Mouse (Mus musculus): ENCODE results near the gene Slc38a10.

Gene Slc38a10

DNA sequence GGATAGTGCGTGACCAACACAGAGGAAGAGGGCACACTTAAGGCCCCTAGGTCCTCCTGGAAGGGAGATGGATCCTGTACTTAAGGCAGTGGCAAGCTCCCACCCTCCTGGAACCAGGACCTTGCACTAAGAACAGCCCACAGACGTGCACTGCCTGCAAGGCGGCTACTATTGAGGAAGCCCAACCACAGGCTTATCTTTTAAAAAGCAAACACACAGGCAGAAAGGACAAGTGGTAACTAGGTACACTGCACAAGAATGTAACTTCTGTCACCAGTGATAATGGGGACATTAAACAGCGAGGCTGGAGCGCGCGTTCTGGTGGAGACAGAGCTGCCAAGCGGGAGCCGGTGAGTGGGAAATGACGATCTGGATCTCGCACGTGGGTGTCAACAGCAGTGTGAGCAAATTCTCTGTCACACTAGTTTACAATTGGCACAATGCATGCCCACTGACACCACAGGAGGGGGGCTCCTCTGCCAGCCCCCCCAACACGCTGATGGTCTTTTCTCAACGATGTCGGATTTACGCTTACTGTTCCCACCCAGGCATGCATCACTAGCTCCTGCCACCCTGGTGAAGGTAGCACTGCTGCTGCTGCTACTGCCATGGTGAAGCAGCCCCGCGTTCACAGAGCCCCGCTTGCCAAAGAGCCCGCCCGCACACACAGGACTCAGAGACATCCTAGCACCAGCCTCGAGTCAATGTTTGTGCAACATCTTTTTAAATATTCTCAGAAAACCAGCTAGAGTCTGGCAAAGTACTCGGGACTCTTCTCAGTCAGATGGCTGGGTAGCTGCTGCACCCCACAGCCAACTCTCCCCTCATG is 14.1 kb downstream of the Slc38a10 start:
- DNase-seq, result no peak

DNA sequence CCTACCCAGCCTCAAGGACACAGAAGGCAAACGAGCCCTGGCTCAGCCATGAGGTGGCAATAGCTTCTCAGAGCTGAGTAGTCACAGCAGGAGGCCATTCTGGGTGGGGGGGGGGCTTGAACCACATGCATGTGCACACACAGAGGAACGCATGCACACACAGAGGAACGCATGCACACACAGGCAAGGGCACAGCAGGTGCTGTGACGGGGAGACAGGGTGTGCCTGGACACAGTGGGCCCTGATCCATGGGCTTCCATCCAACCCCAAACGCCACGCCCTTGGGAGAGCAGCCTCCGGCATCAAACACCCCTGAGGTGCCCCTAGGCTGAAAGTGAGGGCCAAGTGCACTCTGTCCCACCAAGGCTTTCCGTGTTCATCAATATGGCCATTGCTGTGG is 15.0 kb downstream of the Slc38a10 start:
- no peak for DNase-seq

DNA sequence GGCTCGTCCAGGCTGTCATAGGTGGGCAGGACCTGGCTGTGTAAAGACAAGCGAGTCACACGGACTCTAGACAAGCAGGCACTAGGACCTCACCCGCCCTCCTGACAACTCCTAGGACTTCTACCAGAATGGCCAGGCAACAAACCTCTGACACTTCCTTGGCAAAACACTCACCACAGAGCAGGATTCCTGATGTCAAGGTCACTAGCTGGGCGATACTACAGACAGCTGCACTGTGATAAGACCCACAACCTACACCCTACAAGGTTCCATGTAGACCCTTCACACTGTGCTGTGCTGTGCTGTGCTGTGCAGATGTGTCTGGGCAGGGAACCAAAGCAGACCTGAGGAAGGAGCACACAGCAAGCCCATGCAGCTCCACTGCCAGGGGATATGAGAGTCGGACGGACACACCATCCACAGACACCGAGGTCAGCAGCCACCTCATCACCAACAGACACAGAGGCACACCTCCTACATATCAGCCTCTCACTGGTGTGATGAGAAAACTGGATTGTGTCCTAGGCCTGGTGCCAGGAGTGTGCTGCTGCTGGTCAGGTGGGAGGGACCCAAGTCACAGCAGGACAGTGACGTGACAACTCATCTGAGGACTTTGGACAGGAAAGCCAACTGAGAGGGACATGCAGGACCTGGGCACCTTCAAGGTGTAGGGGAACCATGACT is 16.2 kb downstream of the Slc38a10 start:
- no peak for DNase-seq

DNA sequence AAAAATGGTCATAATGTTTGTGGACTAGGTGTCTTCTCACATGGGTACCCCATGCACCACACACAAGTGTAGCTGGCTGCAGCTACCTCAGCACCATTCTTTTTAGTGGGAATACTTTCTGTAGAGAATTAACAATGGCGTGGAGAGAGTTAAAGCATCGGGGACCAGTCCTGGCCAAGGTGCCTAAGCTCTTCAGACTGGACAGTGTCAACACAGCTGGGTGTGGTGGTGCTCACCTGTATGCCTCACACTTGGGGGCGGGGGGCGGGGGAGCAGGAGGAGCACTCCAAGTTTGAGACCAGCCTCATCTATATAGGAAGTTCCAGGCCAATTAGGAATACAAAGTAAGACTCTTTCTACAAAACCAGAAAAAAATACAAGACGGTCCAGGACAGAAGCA is 17.0 kb downstream of the Slc38a10 start:
- no peak for DNase-seq

DNA sequence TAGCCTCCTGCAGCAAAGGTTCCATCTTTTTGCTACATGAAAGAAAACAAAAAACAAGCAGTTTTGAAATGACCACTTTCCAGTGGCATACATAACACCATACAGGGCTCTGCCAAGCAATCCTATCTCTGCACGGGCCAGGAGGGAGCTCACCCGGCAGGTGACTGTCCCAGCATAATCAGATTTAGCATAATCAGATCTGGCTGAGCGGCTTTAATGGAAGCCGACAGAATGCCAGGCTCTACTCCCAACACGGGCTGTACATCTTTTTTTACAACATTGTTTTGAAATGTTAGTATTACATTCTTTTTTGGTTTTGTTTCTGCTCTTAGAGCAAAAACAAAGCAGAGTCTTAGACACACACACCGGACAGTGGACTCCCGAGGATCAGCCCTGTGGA is 21.9 kb downstream of the Slc38a10 start:
- DNase-seq, result no peak

DNA sequence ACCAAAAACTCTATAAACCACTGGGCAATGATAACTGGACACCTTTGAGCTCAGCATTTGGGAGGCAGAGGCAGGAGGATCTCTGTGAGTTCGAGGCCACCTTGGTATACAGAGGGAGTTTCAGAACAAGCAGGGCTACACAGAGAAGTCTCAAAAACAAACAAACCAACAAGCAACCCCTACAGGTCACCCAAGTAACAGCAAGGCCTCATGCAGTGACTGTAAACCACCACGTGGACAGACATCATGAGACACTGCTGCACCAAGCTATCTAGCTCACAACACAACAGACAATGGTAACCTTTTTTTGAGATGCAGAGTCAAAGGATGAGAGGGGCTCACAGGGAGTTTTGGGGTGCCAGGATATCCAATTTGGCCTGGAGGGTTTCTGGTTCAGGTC is 24.3 kb downstream of the Slc38a10 start:
- no peak for DNase-seq

DNA sequence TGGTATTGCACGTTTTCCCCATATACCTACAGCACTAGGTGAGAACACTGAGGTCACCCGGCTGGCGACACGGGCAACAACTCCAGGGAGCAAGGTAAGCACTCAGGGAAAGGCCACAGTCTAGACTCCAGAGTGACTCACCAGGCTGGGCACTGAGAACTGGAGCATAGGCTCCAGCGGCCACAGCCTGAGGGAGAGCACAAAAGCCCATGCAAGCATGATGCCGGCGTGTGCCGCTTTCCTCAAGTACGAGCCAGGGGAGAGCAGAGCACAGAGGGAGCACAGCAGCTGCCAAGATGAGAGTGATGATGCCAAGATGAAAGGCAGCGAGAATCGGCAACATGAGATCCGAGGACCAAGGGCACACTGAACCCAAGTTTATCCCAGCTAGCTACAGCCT is 29.0 kb downstream of the Slc38a10 start:
- DNase-seq, result no peak

DNA sequence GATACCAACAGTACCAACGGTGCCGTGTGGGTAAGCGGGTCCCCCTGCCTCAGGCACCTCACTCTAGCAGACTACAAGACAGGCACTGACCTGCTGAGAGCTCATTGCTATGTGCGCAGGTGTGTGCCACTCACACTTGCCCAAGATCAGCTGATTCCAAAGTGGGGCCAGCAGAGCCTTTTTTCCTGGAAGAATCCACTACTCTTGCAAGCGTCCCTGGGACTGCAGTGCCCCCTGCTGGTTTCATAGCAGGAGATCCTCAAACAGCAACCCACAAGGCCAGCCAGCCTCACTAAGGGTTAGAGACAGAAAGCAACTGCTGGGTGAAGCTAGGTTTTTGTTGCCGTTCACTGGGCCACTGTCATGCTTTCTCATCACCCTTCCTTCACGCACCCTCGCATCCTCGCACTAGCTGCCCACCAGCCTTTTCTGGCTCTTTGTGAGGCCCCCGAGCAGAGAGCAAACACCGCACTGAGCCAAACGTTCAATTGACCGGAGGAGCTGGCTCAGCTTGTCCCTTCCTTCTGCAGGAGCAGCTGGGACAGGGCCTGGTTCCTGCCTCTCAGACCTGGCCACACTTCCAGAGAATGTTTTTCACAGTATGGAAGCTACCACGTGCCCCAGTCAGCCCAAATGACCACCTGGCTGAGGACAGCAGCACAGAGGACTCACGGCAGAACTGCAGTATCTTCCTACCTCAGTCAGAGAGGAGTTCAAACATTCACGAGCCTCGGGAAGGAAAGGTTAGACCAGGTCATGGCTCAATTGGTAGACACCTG is 30.3 kb downstream of the Slc38a10 start:
- peak; percentile 72 for DNase-seq

DNA sequence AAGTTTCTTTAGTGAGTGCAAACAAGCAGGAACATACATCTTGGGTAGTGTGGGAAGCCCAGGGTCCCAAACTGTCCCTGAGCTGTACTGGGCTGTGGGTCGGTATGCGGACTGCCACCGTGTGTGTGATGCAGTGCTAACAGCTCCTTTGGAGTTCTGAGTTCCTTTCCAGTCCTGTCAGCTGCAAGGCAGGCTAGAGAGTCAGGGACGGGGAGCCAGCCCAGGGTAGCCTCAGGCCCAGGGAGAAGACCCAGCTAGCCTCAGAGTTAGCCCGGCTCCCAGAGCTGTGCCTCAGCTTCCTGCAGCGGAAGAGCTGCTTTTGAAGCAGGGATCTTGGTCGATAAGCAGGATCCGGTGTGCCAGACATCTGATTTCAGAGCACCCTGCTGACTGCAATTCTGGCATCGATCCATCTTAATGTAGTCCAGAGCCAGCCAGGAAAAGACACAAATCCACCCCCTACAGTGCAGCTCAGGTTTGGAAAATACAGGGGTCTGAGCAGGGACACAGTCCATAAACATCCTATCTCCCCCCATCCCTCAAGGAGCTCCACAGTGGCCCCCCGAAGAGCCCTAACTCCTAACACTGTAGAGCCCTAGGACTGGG is 31.1 kb downstream of the Slc38a10 start:
- DNase-seq, result no peak

DNA sequence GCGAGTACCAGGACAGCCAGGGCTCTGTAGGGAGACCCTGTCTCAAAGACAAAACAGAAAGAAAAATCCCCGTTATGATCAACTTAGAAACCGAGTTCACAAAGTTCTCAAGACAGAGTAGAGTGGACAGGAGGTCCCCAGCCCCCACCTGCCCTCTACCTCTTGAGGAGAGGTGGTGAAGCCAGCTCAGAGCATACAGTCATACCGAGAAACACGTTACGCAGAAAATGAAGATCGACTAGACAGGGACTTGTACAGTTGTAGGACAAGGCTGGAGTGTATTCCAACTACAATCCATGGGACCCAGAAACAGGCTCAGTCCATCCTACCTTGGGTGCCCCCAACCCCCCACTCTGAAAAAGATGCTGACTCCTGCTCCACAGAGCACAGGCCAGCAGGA is 32.0 kb downstream of the Slc38a10 start:
- no peak for DNase-seq

DNA sequence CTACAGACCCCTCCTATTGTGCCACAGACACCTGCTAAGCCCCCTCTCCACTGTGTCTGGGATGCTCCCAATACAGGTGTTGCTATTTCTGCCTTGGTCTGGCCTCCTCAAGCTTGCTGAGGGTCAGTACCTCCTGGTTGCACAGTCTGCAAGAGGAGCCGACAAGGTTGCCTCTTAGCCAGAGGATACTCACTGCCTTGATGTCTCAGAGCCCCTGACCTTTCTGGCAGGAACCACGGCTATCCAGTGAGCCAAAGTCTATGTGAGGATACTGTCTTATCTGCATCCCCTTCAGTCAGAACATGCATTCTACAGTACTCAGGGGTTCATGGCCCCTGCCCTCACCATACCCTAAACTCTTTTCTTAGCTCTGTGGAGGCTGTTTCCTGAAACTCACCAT is 33.5 kb downstream of the Slc38a10 start:
- DNase-seq, result no peak

DNA sequence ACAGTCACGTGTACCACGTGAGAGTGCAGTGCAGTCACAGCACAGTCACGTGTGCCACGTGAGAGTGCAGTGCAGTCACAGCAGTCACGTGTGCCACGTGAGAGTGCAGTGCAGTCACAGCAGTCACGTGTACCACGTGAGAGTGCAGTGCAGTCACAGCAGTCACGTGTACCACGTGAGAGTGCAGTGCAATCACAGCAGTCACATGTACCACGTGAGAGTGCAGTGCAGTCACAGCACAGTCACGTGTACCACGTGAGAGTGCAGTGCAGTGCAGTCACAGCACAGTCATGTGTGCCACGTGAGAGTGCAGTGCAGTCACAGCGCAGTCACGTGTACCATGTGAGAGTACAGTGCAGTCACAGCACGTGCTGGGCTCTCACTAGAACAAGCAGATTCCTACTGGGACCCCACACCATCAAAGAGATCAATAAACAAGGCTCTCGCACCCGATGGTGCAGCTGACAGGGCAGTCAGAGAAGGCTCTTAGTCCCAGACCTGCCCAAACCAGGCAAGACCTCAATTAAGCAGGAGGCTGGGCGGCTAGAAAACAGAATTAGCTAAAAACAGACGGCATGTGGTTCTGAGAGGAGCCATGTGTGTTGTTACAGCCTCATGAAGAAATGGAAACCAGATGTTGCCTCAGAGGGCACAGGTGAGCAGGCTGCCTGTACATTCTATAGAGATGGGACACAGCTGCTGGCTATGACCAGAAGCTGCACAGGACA is 36.5 kb downstream of the Slc38a10 start:
- DNase-seq, result no peak

DNA sequence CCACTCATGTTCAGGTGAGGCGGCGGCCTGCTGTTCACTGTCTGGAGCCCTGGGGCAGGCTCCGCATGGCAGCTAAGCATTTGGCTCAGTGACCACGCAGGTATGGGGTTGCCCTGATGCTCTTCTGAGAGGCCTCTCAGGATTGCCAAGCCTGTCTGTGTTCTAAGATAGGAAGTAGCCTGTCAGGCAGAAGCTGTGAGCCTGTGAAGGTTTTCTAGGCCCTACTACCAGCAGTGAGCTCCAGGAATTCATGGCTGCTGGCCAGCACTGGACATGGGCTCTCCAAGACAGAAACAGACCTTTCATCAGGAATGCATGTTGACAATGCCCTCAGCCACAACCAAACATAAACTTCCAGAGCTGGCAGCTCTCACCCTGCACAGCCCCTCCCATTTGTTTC is 39.0 kb downstream of the Slc38a10 start:
- no peak for DNase-seq

DNA sequence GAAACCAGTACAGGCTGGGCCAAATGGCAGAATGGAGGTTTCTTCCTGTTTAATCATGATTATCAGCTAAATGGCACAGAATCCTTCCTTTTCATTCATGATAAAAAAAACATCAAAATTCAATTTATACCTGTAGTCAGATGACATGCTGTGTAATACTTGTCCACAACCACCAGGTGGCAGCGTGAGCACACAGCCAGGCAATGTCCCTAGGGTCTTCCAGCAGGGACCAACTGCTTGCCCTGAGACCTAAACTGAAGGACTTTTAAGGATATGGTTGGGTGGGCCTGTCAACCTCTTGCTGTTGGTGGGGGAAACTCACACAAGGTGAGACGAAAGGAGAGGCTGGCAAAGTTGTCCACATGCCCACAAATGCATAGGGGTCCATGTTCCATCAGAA is 40.1 kb downstream of the Slc38a10 start:
- DNase-seq, result peak; percentile 28

DNA sequence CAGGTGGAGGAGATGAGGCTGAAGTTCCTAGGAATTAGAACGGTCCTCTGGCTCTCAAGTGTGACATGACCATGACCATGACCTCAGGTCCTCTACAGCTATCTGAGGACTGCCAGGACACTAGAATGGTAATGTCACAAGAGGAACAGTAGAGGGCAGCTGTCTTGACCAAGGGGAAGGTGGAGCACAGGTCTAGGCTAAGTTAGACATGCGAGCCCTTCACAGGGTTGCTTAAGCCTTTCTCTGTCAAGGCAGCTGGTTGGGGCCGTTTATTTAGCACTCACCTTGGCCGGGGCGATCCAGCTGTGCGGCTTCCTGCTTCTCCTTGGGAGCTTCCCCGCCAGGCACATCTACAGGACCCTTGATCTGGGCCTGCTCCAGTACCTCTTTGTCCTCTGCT is 40.6 kb downstream of the Slc38a10 start:
- DNase-seq, result no peak

DNA sequence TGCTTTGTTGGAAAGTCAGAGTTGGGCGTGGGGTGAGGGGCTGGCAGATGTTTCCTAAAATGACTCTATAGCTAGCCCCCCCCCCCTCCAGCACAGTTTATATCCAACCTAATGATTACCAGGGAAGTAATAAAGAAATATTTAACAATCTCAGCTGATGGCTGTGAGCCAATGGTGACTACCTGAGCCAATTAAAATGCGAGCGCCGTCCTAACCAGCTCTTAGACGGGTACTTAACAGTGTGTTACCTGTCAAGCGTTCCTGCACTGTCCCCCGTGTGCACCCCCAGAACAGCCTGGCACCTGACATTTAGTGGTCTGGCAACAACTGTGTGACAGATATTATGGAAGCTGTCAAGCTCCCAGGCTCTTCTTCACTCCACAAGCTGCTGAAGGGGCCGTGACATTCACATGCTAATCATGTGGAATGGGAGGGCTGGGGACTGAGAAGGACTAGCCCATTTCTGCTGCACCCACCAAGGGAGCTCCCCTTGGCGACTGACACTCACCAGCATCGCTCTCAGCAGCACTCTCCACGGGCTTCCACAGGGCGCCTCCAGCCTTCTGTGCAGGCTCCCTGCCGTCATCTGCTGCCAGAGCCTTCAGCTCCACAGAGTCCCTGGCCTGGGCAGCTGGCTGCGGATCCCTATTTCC is 41.5 kb downstream of the Slc38a10 start:
- DNase-seq, result peak; percentile 55

DNA sequence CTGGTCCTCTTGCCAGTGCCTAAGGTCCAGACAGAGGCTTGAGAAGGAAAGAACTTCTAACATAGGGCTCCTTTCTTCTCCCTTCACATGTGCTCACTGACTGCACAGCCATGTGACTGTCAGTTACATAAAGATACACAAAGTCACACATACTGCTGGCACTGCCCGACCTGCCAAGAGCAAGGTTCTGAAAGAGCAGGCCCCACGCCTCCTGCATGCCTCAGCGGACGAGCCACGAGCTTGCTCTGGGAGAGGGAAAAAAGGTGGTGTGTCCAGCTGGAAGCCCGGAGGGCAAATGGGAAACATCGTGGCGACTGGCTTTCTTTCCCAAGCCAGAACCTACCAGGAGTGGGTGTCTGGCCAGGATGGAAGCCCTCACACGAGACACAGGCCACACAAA is 43.4 kb downstream of the Slc38a10 start:
- DNase-seq, result peak; percentile 69

DNA sequence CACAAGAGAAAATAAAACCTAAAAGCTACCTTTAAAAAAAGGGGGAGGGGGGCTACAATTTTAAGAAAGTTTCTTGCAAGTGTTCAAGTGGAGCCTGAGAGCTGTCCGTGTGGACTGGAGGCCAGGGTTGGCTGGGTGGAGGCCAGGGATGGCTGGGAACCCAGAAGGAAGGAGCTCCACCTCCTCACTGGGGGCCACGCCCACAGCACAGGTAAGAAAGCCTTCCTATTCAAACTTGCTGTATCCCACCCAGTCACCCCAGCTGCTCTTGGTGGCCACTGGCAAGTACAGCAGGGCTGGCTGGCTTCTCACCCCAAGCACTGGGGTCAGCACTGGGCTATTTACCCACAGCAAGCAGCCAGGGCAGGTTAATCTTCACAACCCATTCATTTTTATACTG is 44.1 kb downstream of the Slc38a10 start:
- peak; percentile 31 for DNase-seq

DNA sequence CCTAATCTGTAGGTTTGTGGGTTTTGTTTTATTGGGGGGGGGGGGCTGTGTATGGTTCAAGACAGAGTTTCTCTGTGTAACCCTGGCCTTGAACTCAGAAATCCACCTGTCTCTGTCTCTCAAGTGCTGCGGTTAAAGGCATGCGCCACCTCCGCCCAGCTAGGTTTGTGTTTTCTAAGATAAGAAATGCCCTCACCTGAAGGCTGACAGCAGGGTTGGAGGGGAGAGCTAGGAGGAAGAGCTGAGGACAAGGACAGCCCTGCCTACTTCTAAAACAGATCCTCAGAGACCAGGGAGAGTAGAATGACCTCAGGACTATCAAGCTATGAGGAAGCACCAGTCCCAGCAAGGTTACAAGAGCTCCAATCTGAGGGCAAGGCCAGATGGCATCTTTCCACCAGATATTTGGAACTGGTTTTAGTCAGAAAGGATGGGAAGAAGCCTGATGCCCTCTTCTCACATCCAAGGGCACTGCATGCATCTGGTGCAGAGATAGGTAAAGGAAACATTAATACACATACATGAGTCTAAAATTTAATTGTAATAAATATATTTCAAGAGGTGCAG is 47.6 kb downstream of the Slc38a10 start:
- no peak for DNase-seq

DNA sequence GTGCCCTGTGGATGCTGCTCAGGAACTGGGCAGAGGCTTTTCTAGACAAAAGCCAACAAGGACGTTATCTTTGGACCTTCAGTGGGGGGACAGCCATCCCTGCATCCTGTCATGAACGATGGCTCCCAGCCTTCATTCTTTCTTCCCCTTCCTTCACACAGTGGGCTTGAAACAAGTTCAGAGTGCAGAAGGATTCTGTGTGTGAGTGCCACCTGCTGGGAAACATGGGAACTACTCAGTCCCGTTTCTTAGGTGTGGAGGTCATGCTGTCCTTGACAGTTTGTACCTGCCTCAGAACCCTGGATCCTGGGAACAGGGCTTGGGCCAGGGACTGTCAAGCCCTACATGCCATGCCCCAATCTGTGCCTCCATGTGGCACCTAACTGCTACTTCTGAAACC is 50.1 kb downstream of the Slc38a10 start:
- peak; percentile 87 for DNase-seq

DNA sequence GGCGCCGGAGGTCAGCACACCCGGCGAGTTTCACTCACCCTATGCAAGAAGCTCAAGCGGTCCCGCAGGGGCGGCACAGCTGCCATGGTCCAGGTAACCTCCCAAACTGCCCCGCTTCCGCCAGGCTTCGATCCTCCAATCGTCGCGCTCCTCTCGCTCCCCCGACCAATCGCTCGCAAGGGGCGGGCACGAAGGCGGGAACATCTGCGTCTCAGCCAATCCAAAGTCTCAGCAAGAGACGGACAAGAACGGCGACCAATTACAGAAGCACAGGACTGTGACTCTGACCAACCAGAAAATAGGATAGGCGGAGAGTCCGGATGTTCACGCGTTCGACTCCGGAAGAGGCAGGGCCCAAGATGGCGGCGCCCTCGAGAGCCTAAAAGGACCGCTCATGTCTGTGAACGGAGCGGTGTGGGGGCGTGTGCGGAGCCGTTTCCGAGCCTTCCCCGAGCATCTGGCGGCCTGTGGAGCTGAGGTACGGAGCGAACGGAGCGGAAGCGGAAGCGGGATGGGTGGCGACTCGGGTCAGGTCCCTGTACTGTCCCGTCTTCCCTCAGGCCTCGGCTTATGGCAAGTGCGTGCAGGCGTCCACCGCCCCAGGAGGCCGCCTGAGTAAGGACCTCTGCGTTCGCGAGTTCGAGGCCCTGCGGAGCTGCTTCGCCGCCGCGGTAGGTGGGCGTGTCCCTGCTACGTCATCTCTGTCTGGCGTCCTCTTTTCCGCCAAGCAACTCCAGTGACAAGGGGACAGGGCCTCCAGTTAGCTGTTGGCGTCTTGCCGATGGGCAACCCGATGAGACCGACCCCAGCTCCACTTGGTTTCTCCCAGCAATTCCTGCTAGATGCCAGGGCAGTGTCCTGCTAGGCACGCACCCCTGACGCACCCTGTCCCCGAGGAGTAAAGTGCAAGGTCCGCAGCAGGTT is 52.3 kb downstream of the Slc38a10 start, which contains the start of the genes Tepsin and Ndufaf8:
TSS of gene Tepsin (minus strand) at position 144 of the 924 bp plus-strand sequence.
TSS of gene Ndufaf8 (plus strand) at position 341 of the 924 bp plus-strand sequence.
- peak; percentile 100 for DNase-seq
